Mouse (Mus musculus) CH12.LX (cell line): Measurements from ENCODE around the gene Plcd4. TPM values are rescaled to one million over a fixed set of nuclear protein-coding genes. Genes with fewer than 3 reads are reported as not detected.

Source experiments
- DNase-seq: peaks from one replicate; pipeline ENCODE4 v3.0.0-alpha.2; 2013; ENCODE audit errors: extremely low read depth
- H3K27ac ChIP-seq: 2 replicates; pipeline ENCODE4 v1.5.1; 2012; ENCODE audit warnings: low read depth, mild to moderate bottlenecking, control low read depth, moderate library complexity; ENCODE audit not compliant: insufficient read depth
- H3K27me3 ChIP-seq: replicated peaks from 2 replicates; pipeline ENCODE3; 2012; ENCODE audit warnings: inconsistent platforms
- H3K36me3 ChIP-seq, 2 experiments: replicated peaks in 1 of 2; 2 replicates each; pipeline versions ENCODE3 to v1.6.1; 2012; ENCODE audit warnings: inconsistent platforms in 1 of 2, low read length in 1 of 2, mild to moderate bottlenecking in 1 of 2, mixed read lengths in 1 of 2, moderate library complexity in 1 of 2; ENCODE audit not compliant: control insufficient read depth in 1 of 2, insufficient read depth in 1 of 2
- H3K4me1 ChIP-seq, 2 experiments: 2 replicates each; pipeline ENCODE4 v1.6.1; 2012; ENCODE audit warnings: inconsistent platforms in 1 of 2, moderate library complexity in 1 of 2; ENCODE audit not compliant: insufficient read depth in 2 of 2, control insufficient read depth in 1 of 2
- H3K4me2 ChIP-seq: 2 replicates; pipeline ENCODE4 v1.6.1; 2012; ENCODE audit warnings: low read depth, mild to moderate bottlenecking, control low read depth; ENCODE audit not compliant: poor library complexity, insufficient read depth, severe bottlenecking
- H3K4me3 ChIP-seq, 3 experiments: fragments of 150-350 bp in 1 of 3; sonication (generic) in 1 of 3; replicated peaks in 1 of 3; 2 replicates each; pipeline versions ENCODE3 to v1.5.1; 2011 to 2012; ENCODE audit warnings: low read depth in 2 of 3, low read length in 2 of 3, mild to moderate bottlenecking in 2 of 3, moderate library complexity in 2 of 3, control low read depth in 1 of 3, improper control_type of control experiment in 1 of 3, inconsistent platforms in 1 of 3, mixed read lengths in 1 of 3; ENCODE audit not compliant: poor library complexity in 1 of 3
- H3K79me2 ChIP-seq: replicated peaks from 2 replicates; pipeline ENCODE4 v1.6.1; 2012; ENCODE audit warnings: mild to moderate bottlenecking, moderate library complexity; ENCODE audit not compliant: control insufficient read depth, poor library complexity, insufficient read depth, severe bottlenecking; ENCODE audit errors: extremely low read depth
- H3K9ac ChIP-seq: 2 replicates; pipeline ENCODE4 v1.6.1; 2012; ENCODE audit warnings: low read depth, mild to moderate bottlenecking, control low read depth, moderate library complexity; ENCODE audit not compliant: insufficient read depth
- H3K9me3 ChIP-seq: replicated peaks from 2 replicates; pipeline ENCODE3; 2012; ENCODE audit warnings: low read length, inconsistent platforms, mixed read lengths
- BHLHE40 ChIP-seq: IDR thresholded peaks from 2 replicates; pipeline ENCODE4 v1.6.1; 2011; ENCODE audit warnings: mild to moderate bottlenecking, low read depth, low read length, improper control_type of control experiment
- CHD1 ChIP-seq: IDR thresholded peaks from 2 replicates; pipeline ENCODE4 v1.6.1; 2012; ENCODE audit warnings: low read depth, low read length, improper control_type of control experiment, inconsistent platforms
- CHD2 ChIP-seq: IDR thresholded peaks from 2 replicates; pipeline ENCODE4 v1.6.1; 2011; ENCODE audit warnings: low read length, improper control_type of control experiment
- E2F4 ChIP-seq: IDR thresholded peaks from 2 replicates; pipeline ENCODE4 v1.6.1; 2011; ENCODE audit warnings: low read depth, low read length, improper control_type of control experiment; ENCODE audit not compliant: insufficient replicate concordance
- EP300 ChIP-seq: IDR thresholded peaks from 2 replicates; pipeline ENCODE4 v1.6.1; 2011; ENCODE audit warnings: low read length, improper control_type of control experiment
- ETS1 ChIP-seq: conservative IDR thresholded peaks from 2 replicates; pipeline ENCODE4 v1.6.1; 2012; ENCODE audit warnings: low read depth, mild to moderate bottlenecking, inconsistent platforms, low read length, improper control_type of control experiment, moderate library complexity
- GABPA ChIP-seq: IDR thresholded peaks from 2 replicates; pipeline ENCODE4 v1.6.1; 2012; ENCODE audit warnings: low read depth, low read length, improper control_type of control experiment, inconsistent platforms; ENCODE audit not compliant: insufficient replicate concordance
- IRF4 ChIP-seq: IDR thresholded peaks from 2 replicates; pipeline ENCODE4 v1.6.1; 2014; ENCODE audit warnings: low read depth, mild to moderate bottlenecking, inconsistent platforms, low read length, improper control_type of control experiment
- JUN ChIP-seq: IDR thresholded peaks from 2 replicates; pipeline ENCODE4 v1.6.1; 2011; ENCODE audit warnings: low read depth, mild to moderate bottlenecking, low read length, improper control_type of control experiment, moderate library complexity; ENCODE audit not compliant: insufficient read depth
- MAX ChIP-seq: IDR thresholded peaks from 2 replicates; pipeline ENCODE4 v1.6.1; 2011; ENCODE audit warnings: low read length, improper control_type of control experiment
- MAZ ChIP-seq: IDR thresholded peaks from 2 replicates; pipeline ENCODE4 v1.6.1; 2012; ENCODE audit warnings: low read depth, mild to moderate bottlenecking, inconsistent platforms, low read length, improper control_type of control experiment, moderate library complexity
- MEF2A ChIP-seq: IDR thresholded peaks from 2 replicates; pipeline ENCODE4 v1.6.1; 2014; ENCODE audit warnings: low read depth, mild to moderate bottlenecking, inconsistent platforms, low read length, improper control_type of control experiment, borderline replicate concordance
- MXI1 ChIP-seq: IDR thresholded peaks from 2 replicates; pipeline ENCODE4 v1.6.1; 2011; ENCODE audit warnings: mild to moderate bottlenecking, low read depth, low read length, improper control_type of control experiment
- NELFE ChIP-seq: IDR thresholded peaks from 2 replicates; pipeline ENCODE4 v1.6.1; 2011; ENCODE audit warnings: low read depth, low read length, improper control_type of control experiment
- NRF1 ChIP-seq: IDR thresholded peaks from 2 replicates; pipeline ENCODE4 v1.6.1; 2014; ENCODE audit warnings: low read depth, mild to moderate bottlenecking, inconsistent platforms, low read length, improper control_type of control experiment, moderate library complexity
- POLR2A ChIP-seq: IDR thresholded peaks from 2 replicates; pipeline ENCODE4 v1.6.1; 2011; ENCODE audit warnings: low read depth, mild to moderate bottlenecking, improper control_type of control experiment, low read length
- POLR2AphosphoS2 ChIP-seq: IDR thresholded peaks from 2 replicates; pipeline ENCODE4 v1.6.1; 2011; ENCODE audit warnings: low read depth, low read length, improper control_type of control experiment
- RCOR1 ChIP-seq: conservative IDR thresholded peaks from 2 replicates; pipeline ENCODE4 v1.6.1; 2012; ENCODE audit warnings: low read depth, mild to moderate bottlenecking, inconsistent platforms, low read length, improper control_type of control experiment
- SIN3A ChIP-seq: IDR thresholded peaks from 2 replicates; pipeline ENCODE4 v1.6.1; 2012; ENCODE audit warnings: low read length, improper control_type of control experiment, inconsistent platforms
- TCF12 ChIP-seq: IDR thresholded peaks from 2 replicates; pipeline ENCODE4 v1.6.1; 2014; ENCODE audit warnings: low read depth, mild to moderate bottlenecking, inconsistent platforms, low read length, improper control_type of control experiment
- UBTF ChIP-seq: IDR thresholded peaks from 2 replicates; pipeline ENCODE4 v1.6.1; 2012; ENCODE audit warnings: low read depth, mild to moderate bottlenecking, inconsistent platforms, low read length, improper control_type of control experiment, moderate library complexity
- USF1 ChIP-seq: IDR thresholded peaks from 2 replicates; pipeline ENCODE4 v1.6.1; 2014; ENCODE audit warnings: low read depth, mild to moderate bottlenecking, inconsistent platforms, low read length, improper control_type of control experiment
- USF2 ChIP-seq: conservative IDR thresholded peaks from 2 replicates; pipeline ENCODE4 v1.6.1; 2011; ENCODE audit warnings: low read depth, low read length, improper control_type of control experiment
- ZKSCAN1 ChIP-seq: IDR thresholded peaks from 2 replicates; pipeline ENCODE4 v1.6.1; 2012; ENCODE audit warnings: low read depth, inconsistent platforms, low read length, improper control_type of control experiment, borderline replicate concordance
- ZMIZ1 ChIP-seq: IDR thresholded peaks from 2 replicates; pipeline ENCODE4 v1.6.1; 2012; ENCODE audit warnings: low read depth, mild to moderate bottlenecking, inconsistent platforms, low read length, improper control_type of control experiment
- ZNF384 ChIP-seq: IDR thresholded peaks from 2 replicates; pipeline ENCODE4 v1.6.1; 2012; ENCODE audit warnings: low read depth, low read length, improper control_type of control experiment, inconsistent platforms
- dilution Hi-C: fragments of 300-500 bp; cut with MboI; formaldehyde crosslinking; loops from 2 replicates; pipeline ENCODE4 v1.14.3; 2020; ENCODE audit warnings: low sequenced_read_pairs; ENCODE audit not compliant: extremely low pct_unique_long_range_greater_than_20kb, extremely low pct_ligation_motif_present
- in situ Hi-C: fragments of 300-500 bp; cut with MboI; formaldehyde crosslinking; loops from 3 replicates; pipeline ENCODE4 v1.14.3; 2019; ENCODE audit warnings: low sequenced_read_pairs, low pct_ligation_motif_present, low pct_unique_long_range_greater_than_20kb, mixed read lengths
- polyA plus RNA-seq: library from polyadenylated mRNA; unstranded; fragments of >175 nt; gene quantifications from 2 replicates; pipeline ENCODE4 v1.2.1, GENCODE M21; 2012; ENCODE audit warnings: low read depth; ENCODE audit not compliant: insufficient read length
- total RNA-seq, 2 experiments: library from RNA; depleted of rRNA; stranded (reverse); fragments of 300-350 nt in 1 of 2; fragments of >200 nt in 1 of 2; gene quantifications; 2 replicates each; pipeline ENCODE4 v1.2.3; 2012 to 2014

The Plcd4 gene
- total and polyA plus RNA-seq, 3 experiments, result 0.21 to 0.97 TPM; not detected in 1

- peak; percentile 52; the same call in 1 of the 2 replicates for TF ChIP-seq CHD1
- TF ChIP-seq UBTF, result no peak
- TF ChIP-seq USF1, result no peak
- peak; percentile 97 for TF ChIP-seq NRF1
- peak; percentile 85 for TF ChIP-seq MAX
- no peak for TF ChIP-seq GABPA
- peak; percentile 51; the same call in 1 of the 2 replicates for TF ChIP-seq BHLHE40
- peak; percentile 91 for TF ChIP-seq NELFE
- TF ChIP-seq MXI1, result peak; percentile 63; the same call in 1 of the 2 replicates
- TF ChIP-seq JUN, result 0 out of 2 replicates have a peak, but pooled peaks have one; percentile 2
- peak; percentile 80 for TF ChIP-seq TCF12
- TF ChIP-seq, all 38 proteins: peak for 22
Measured at GRCm38 (mm10) chr1:74505721-74506464, 36.8 kb upstream of the Plcd4 start, which contains the start of gene Cnot9 (continued).

DNA sequence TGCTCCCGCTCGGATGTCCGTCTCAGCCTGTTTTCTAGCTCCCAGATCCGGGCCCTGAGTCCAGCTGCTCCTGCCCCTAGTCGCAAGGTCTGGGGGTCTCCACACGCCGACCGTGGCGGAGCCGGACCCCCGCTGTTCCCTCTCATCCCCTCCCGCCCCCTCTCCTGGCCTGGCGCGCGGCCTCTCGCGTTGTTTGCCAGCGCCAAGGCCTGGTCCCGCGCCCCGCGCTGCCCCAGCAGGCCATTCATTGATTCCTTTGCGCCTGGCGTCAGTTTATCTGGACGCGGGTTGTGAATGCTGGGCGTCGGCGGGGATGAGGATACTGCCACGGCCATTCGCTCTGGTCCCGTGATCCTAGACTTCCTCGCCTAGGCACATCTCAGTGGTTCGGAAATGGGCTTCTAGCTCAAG lies 36.2 kb upstream of the Plcd4 start:
- dilution Hi-C loops, result no loop called here
- Histone ChIP-seq H3K79me2 (peaks cover 75% of the 10 kb centered on the region), H3K9me3 (no peaks in the 10 kb centered on the region), H3K4me3 (peak overlapping the region; percentile 85 to 90 (median 87)), H3K27me3 (no peaks in the 10 kb centered on the region), H3K36me3 (peaks cover 2 to 22% of the 10 kb centered on the region in 2 experiments), H3K27ac (peak overlapping the region; percentile 51), H3K4me2 (0 out of 2 replicates have a peak overlapping the region, but pooled peaks have one; percentile 92), H3K4me1 (peaks cover 8 to 48% of the 10 kb centered on the region in 2 experiments; a peak in 3 of 4 replicates), H3K9ac (peak overlapping the region; percentile 75)
- TF ChIP-seq CHD2 (no peak; the same call in none of the 2 replicates), MEF2A (no peak; the same call in 1 of the 2 replicates), ETS1 (no peak), IRF4 (no peak), ZKSCAN1 (no peak), MAZ (0 out of 2 replicates have a peak, but pooled peaks have one; percentile 2), USF1 (no peak), RCOR1 (no peak), CHD1 (peak; percentile 28; the same call in 1 of the 2 replicates), UBTF (peak; percentile 61; the same call in 1 of the 2 replicates), MXI1 (0 out of 2 replicates have a peak, but pooled peaks have one; percentile 31), E2F4 (no peak), POLR2AphosphoS2 (no peak), USF2 (no peak), ZNF384 (0 out of 2 replicates have a peak, but pooled peaks have one; percentile 7), SIN3A (0 out of 2 replicates have a peak, but pooled peaks have one; percentile 18), JUN (no peak), MAX (no peak), POLR2A (no peak), EP300 (no peak), BHLHE40 (no peak; the same call in 1 of the 2 replicates), ZMIZ1 (no peak)
- peak; percentile 46 for DNase-seq
- in situ Hi-C loops, result no loop called here
